Mouse (Mus musculus) hindbrain, embryonic 16.5 days (tissue): Measurements from ENCODE around the gene Nrxn1. TPM values are rescaled to one million over a fixed set of nuclear protein-coding genes. Genes with fewer than 3 reads are reported as not detected.
A peak's percentile ranks its signal among the peaks of the same experiment; 100 is the strongest.

Experiments
- ATAC-seq: fragments of 200-750 bp; cut with Nextera tagmentation; 2 replicates; pipeline ENCODE4 v1.8.0; 2017; ENCODE audit warnings: moderate TSS enrichment, moderate library complexity
- H3K27ac ChIP-seq: fragments of 300-500 bp; sonication (generic); 2 replicates; pipeline ENCODE4 v1.5.1; 2014; ENCODE audit warnings: low read depth, mild to moderate bottlenecking, control low read depth, low read length, moderate library complexity
- H3K27me3 ChIP-seq: fragments of 300-500 bp; sonication (generic); replicated peaks from 2 replicates; pipeline ENCODE4 v1.6.1; 2014; ENCODE audit warnings: low read length; ENCODE audit not compliant: control insufficient read depth, insufficient read depth
- H3K36me3 ChIP-seq: fragments of 300-500 bp; sonication (generic); 2 replicates; pipeline ENCODE4 v1.6.1; 2014; ENCODE audit warnings: mild to moderate bottlenecking, low read length, moderate library complexity, mixed read lengths; ENCODE audit not compliant: control insufficient read depth, insufficient read depth
- H3K4me1 ChIP-seq: fragments of 300-500 bp; sonication (generic); 2 replicates; pipeline ENCODE4 v1.6.1; 2014; ENCODE audit warnings: low read depth, low read length; ENCODE audit not compliant: control insufficient read depth, insufficient read depth
- H3K4me2 ChIP-seq: fragments of 300-500 bp; sonication (generic); 2 replicates; pipeline ENCODE4 v1.6.1; 2014; ENCODE audit warnings: mild to moderate bottlenecking, low read length, control low read depth, moderate library complexity
- H3K4me3 ChIP-seq: fragments of 300-500 bp; sonication (generic); 2 replicates; pipeline ENCODE4 v1.5.1; 2014; ENCODE audit warnings: mild to moderate bottlenecking, low read length, control low read depth, moderate library complexity
- H3K9ac ChIP-seq: fragments of 300-500 bp; sonication (generic); 2 replicates; pipeline ENCODE4 v1.6.1; 2014; ENCODE audit warnings: low read depth, mild to moderate bottlenecking, control low read depth, low read length, moderate library complexity
- H3K9me3 ChIP-seq: fragments of 300-500 bp; sonication (generic); 2 replicates; pipeline ENCODE4 v1.6.1; 2014; ENCODE audit warnings: mild to moderate bottlenecking, low read length, moderate library complexity; ENCODE audit not compliant: control insufficient read depth
- WGBS: fragments of 180-500 bp; shearing (Covaris S2); extraction: QIAGEN DNeasy Blood & Tissue Kit; methylation state at CpG from one replicate; pipeline ENCODE4 v1.1.7; 2014; 5-methylcytosine and 5-hydroxymethylcytosine counted together
- polyA plus RNA-seq: library from polyadenylated mRNA; unstranded; fragments of >200 nt; fragmentation: Nextera tagmentation; extraction: Ambion mirVana; gene quantifications from 2 replicates; pipeline ENCODE4 v1.2.1, GENCODE M21; 2015

Nrxn1 gene
- polyA plus RNA-seq, 1 experiment from 2014 or later: 250 TPM

DNA sequence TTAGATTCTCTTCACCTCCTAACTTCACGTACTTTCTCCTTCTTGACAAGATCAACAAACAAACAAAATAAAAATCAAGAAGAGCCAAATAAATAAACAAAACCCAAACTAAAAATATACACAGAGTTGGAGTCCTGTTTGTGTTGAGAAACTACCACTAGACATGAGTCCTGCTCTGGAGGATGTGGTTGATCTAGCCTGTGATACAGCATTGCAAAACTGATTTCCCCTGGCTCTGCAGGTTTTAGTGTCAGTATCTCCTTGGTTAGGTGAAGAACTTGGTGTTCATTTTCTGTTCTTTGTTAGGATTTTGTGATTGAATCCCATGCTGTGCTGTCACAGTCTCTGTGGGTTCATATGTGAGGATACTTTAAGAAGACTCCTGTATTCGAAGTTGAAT lies 963.7 kb downstream of the Nrxn1 start:
- Histone ChIP-seq H3K4me2 (no peak overlapping the region), H3K4me3 (no peak overlapping the region), H3K27me3 (no peaks in the 10 kb centered on the region), H3K9me3 (no peaks in the 10 kb centered on the region), H3K4me1 (no peaks in the 10 kb centered on the region), H3K36me3 (no peaks in the 10 kb centered on the region), H3K27ac (no peak overlapping the region), H3K9ac (no peak overlapping the region)
- 89% methylated on average over 2 of the region's 2 CpGs for WGBS
- no peak for ATAC-seq

GRCm38 (mm10) chr17:90127561-90127960 lies 965.3 kb downstream of the Nrxn1 start:
- no peak for ATAC-seq
- no peak overlapping the region for H3K4me3 ChIP-seq
- 55% methylated on average over 1 of the region's 1 CpGs for WGBS
- H3K9ac ChIP-seq: no peak overlapping the region
- H3K27ac ChIP-seq: no peak overlapping the region
- H3K4me2 ChIP-seq: no peak overlapping the region
- no peaks in the 10 kb centered on the region for H3K27me3 ChIP-seq
- no peaks in the 10 kb centered on the region for H3K4me1 ChIP-seq
- H3K36me3 ChIP-seq: no peaks in the 10 kb centered on the region
- no peaks in the 10 kb centered on the region for H3K9me3 ChIP-seq

DNA sequence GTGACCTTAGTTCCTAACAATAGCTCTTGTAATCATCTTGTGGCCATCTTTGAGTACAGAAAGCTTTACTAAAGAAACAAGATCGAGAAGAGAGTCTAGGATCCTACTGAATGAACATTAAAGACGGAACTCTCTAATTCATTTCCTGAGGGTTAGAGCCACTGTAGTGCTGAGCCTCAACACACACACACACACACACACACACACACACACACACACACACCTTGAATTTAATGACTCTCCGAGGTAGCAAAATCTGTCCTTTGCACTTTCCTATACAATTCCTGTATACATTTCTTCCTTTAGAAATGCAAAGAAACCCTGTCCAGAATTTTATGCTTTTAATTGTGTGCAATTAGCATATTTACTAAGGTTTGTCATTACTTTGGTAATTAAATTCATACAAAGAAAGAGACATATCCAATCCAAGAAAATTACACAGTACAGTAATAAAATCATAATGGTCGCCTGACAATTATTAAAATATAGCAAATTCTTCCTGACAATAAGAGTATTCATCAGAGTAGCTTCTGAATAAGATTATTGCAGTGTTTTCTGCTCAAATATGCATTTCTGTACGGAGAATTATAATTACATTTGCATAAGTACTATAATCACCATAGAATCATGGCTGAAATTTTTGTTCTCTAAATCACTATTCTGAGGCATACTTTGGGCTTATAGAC lies 969.9 kb downstream of the Nrxn1 start:
- no peaks in the 10 kb centered on the region for H3K9me3 ChIP-seq
- no peak for ATAC-seq
- H3K27ac ChIP-seq: no peak overlapping the region
- no peaks in the 10 kb centered on the region for H3K36me3 ChIP-seq
- no peak overlapping the region for H3K4me3 ChIP-seq
- no peaks in the 10 kb centered on the region for H3K27me3 ChIP-seq
- WGBS: 81% methylated on average over 5 of the region's 5 CpGs
- no peak overlapping the region for H3K4me2 ChIP-seq
- no peak overlapping the region for H3K9ac ChIP-seq
- no peaks in the 10 kb centered on the region for H3K4me1 ChIP-seq

GRCm38 (mm10) chr17:90116241-90116640 lies 976.6 kb downstream of the Nrxn1 start:
- Histone ChIP-seq H3K4me2 (no peak overlapping the region), H3K36me3 (no peaks in the 10 kb centered on the region), H3K4me3 (no peak overlapping the region), H3K27me3 (no peaks in the 10 kb centered on the region), H3K4me1 (no peaks in the 10 kb centered on the region), H3K27ac (no peak overlapping the region), H3K9ac (no peak overlapping the region), H3K9me3 (no peaks in the 10 kb centered on the region)
- 91% methylated on average over 2 of the region's 2 CpGs for WGBS
- no peak for ATAC-seq

GRCm38 (mm10) chr17:90094999-90095398 lies 997.9 kb downstream of the Nrxn1 start:
- Histone ChIP-seq H3K27me3 (no peaks in the 10 kb centered on the region), H3K4me3 (no peak overlapping the region), H3K27ac (no peak overlapping the region), H3K36me3 (no peaks in the 10 kb centered on the region), H3K4me1 (no peaks in the 10 kb centered on the region), H3K9me3 (no peaks in the 10 kb centered on the region), H3K4me2 (no peak overlapping the region), H3K9ac (no peak overlapping the region)
- 86% methylated on average over 3 of the region's 3 CpGs for WGBS
- no peak for ATAC-seq

DNA sequence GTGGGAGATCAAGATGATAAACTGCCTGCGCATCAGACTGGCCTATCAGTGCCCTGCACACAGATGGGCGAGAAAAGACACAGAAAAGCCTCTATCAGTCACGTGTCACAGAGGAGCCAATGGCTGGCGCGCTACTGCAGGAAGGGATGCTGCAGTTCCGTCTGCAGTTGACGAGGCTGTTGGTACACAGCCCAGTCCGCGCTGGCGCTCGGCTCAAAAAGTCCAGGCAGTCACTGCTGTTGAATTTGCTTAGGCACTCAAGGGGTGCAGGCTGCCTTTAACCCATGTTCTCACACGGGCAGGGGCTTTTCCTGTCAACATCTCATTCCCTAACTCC lies 1004.6 kb downstream of the Nrxn1 start:
- Histone ChIP-seq H3K9ac (peak overlapping the region; percentile 46; the same call in 1 of the 2 replicates), H3K36me3 (no peaks in the 10 kb centered on the region), H3K4me1 (no peaks in the 10 kb centered on the region; the same call in 1 of the 2 replicates), H3K4me3 (peak overlapping the region; percentile 38), H3K27me3 (no peaks in the 10 kb centered on the region), H3K27ac (peak overlapping the region; percentile 85), H3K9me3 (no peaks in the 10 kb centered on the region), H3K4me2 (peak overlapping the region; percentile 63)
- WGBS: 2% methylated on average over 12 of the region's 12 CpGs
- peak; percentile 99 for ATAC-seq

GRCm38 (mm10) chr17:90087616-90088313 lies 1005.1 kb downstream of the Nrxn1 start:
- no peaks in the 10 kb centered on the region for H3K36me3 ChIP-seq
- ATAC-seq: no peak
- 25% methylated on average over 11 of the region's 11 CpGs for WGBS

GRCm38 (mm10) chr17:90086826-90087225 lies 1006.0 kb downstream of the Nrxn1 start:
- peak overlapping the region; percentile 22; the same call in 1 of the 2 replicates for H3K9ac ChIP-seq
- ATAC-seq: peak; percentile 81
- no peaks in the 10 kb centered on the region; the same call in 1 of the 2 replicates for H3K4me1 ChIP-seq
- no peaks in the 10 kb centered on the region for H3K27me3 ChIP-seq
- H3K36me3 ChIP-seq: no peaks in the 10 kb centered on the region
- H3K4me3 ChIP-seq: peak overlapping the region; percentile 29
- no peaks in the 10 kb centered on the region for H3K9me3 ChIP-seq
- 0% methylated on average over 1 of the region's 1 CpGs for WGBS
- H3K27ac ChIP-seq: peak overlapping the region; percentile 78
- peak overlapping the region; percentile 46 for H3K4me2 ChIP-seq

More at GRCm38 (mm10) chr17:90087616-90088313, 1005.1 kb downstream of the Nrxn1 start:
- Histone ChIP-seq H3K4me2 (peak overlapping the region; percentile 63), H3K4me1 (no peaks in the 10 kb centered on the region; the same call in 1 of the 2 replicates), H3K9ac (peak overlapping the region; percentile 52), H3K27ac (peak overlapping the region; percentile 85), H3K4me3 (peak overlapping the region; percentile 38), H3K9me3 (no peaks in the 10 kb centered on the region), H3K27me3 (no peaks in the 10 kb centered on the region)

DNA sequence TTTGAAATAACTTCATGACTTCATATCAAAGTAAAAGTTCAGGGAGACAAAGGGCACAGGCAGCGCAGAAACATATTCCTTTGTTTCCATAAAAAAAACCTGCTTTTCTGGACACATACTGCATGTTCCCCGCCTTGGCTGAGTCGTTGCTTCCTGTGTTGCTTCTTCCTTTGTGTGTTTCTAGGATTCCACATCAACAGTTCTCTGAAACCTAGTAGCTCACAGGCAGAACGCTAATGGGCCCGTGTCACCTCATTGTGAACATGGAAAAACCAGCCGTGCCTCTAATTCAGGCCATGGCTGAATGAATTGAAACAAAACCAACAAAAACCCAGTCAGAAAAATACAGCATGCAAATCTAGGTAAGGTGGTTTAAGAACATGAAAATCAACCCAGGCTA lies 1013.9 kb downstream of the Nrxn1 start:
- Histone ChIP-seq H3K27ac (no peak overlapping the region), H3K4me1 (peaks cover 8% of the 10 kb centered on the region; the same call in 1 of the 2 replicates), H3K9ac (no peak overlapping the region), H3K4me3 (no peak overlapping the region), H3K4me2 (no peak overlapping the region), H3K9me3 (no peaks in the 10 kb centered on the region), H3K27me3 (no peaks in the 10 kb centered on the region), H3K36me3 (no peaks in the 10 kb centered on the region)
- no peak for ATAC-seq
- WGBS: 20% methylated on average over 6 of the region's 6 CpGs
